Mouse (Mus musculus) inflammation-experienced regulatory T-cells (primary cell): ENCODE measurements around the gene Tmem106c. TPM values are rescaled to one million over a fixed set of nuclear protein-coding genes. Genes with fewer than 3 reads are reported as not detected.

Experiments
- polyA plus RNA-seq, 2 experiments: library from polyadenylated mRNA; unstranded; fragments of 100-300 nt; shearing (Covaris generic); gene quantifications; one replicate each; pipeline ENCODE4 v1.2.1; 2017

Tmem106c gene
- 10 to 100 TPM; 21.7 to 30.0 TPM for polyA plus RNA-seq

GRCm38 (mm10) chr15:97963989-97964835, at the start of gene Tmem106c:
Tmem106c (plus strand) TSS chr15:97964200.

GRCm38 (mm10) chr15:98003822-98004739, 40.1 kb downstream of the Tmem106c start, which contains the start of gene Col2a1:
Col2a1 (minus strand) TSS chr15:98004695.

Other genes starting within 250 kb of the Tmem106c start
- gene Endou, start 232.9 kb upstream of the Tmem106c start, polyA plus RNA-seq, result 1 to 10 TPM in 1 of 2 experiments, under 1 TPM in 1; 0.27 to 1.1 TPM
- 1 to 10 TPM in 1 of 2 experiments, under 1 TPM in 1; 0.83 to 1.7 TPM for gene Rapgef3, start 196.2 kb upstream of the Tmem106c start, polyA plus RNA-seq
- gene Slc48a1, start 185.7 kb upstream of the Tmem106c start, polyA plus RNA-seq, result 10 to 100 TPM; 42.8 to 51.0 TPM
- 10 to 100 TPM; 73.1 to 87.2 TPM for gene Hdac7, start 119.7 kb upstream of the Tmem106c start, polyA plus RNA-seq
- gene Vdr, start 53.6 kb upstream of the Tmem106c start, polyA plus RNA-seq, result 10 to 100 TPM in 1 of 2 experiments, under 1 TPM in 1; 0.93 to 15.9 TPM
- under 1 TPM; 0.04 to 0.18 TPM for gene Col2a1, start 40.5 kb downstream of the Tmem106c start, polyA plus RNA-seq
- 1 to 10 TPM; 7.5 to 7.8 TPM for gene Pfkm, start 128.4 kb downstream of the Tmem106c start, polyA plus RNA-seq
- gene Senp1, start 129.5 kb downstream of the Tmem106c start, polyA plus RNA-seq, result 10 to 100 TPM; 35.0 to 45.7 TPM
- 10 to 100 TPM; 38.6 to 42.0 TPM for gene Asb8, start 201.4 kb downstream of the Tmem106c start, polyA plus RNA-seq
- gene Ccdc184, start 203.0 kb downstream of the Tmem106c start, polyA plus RNA-seq, result under 1 TPM; 0.43 to 0.46 TPM
- not detected for gene Olfr288, start 231.3 kb downstream of the Tmem106c start, polyA plus RNA-seq